Mouse (Mus musculus) gastrocnemius, postnatal 4 days (tissue): ENCODE results near the gene Card10. TPM values are rescaled to one million over a fixed set of nuclear protein-coding genes. Genes with fewer than 3 reads are reported as not detected.

Source experiments
- DNase-seq, 2 experiments: peaks; one replicate each; pipeline ENCODE4 v3.0.0; 2021 to 2022; ENCODE audit warnings: low spot score in 2 of 2, mixed read lengths in 2 of 2
- total RNA-seq, 2 experiments: library from RNA; stranded (reverse); gene quantifications; 2 replicates each; pipeline ENCODE4 v1.2.3; 2021

The Card10 gene
- total RNA-seq, 2 experiments from 2014 or later: 12.6 to 13.3 TPM

DNA sequence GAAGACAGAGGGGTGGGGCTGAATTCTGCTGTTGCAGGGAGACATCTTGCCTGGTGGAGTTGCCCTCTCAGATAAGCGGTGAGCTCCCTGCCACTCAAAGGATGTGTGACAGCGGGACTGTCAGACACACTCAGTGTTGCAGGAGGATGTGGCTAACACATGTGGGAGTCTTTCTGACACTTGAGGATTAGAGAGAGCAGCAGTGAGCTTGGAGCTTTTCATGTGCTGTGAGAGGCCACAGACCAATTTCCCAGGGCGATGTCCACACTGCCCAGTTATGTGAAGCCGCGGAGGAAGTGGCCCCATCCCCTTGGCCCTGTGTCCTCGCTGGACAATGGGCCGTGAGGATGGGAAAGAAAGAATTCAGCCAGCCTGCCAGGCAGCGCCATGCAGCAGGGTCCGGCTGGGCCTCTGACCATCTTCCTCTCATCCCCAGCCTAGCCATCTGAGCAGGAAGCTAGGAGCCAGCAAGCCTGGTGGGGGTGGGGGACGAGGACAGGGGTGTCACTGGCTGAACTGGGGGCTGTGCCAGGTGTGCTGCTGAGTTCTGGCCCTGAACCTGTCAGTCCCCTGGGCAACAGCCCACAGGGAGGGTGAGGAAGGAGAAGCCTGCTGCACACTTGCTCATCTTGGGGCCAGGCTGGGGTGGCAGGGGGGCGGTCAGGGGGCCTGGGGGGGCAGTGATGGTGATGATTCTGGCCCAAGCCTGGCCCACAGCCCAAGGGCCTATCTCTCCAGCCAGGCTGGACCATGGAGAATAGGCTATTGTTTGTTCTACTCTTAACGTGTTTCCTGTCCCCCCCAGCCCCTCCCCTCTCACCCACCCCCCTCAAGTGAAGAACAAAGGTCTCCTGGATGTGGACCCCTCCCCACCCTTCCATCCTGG lies 32.6 kb upstream of the Card10 start:
- DNase-seq: peak in 1 of 2 experiments; percentile 55

DNA sequence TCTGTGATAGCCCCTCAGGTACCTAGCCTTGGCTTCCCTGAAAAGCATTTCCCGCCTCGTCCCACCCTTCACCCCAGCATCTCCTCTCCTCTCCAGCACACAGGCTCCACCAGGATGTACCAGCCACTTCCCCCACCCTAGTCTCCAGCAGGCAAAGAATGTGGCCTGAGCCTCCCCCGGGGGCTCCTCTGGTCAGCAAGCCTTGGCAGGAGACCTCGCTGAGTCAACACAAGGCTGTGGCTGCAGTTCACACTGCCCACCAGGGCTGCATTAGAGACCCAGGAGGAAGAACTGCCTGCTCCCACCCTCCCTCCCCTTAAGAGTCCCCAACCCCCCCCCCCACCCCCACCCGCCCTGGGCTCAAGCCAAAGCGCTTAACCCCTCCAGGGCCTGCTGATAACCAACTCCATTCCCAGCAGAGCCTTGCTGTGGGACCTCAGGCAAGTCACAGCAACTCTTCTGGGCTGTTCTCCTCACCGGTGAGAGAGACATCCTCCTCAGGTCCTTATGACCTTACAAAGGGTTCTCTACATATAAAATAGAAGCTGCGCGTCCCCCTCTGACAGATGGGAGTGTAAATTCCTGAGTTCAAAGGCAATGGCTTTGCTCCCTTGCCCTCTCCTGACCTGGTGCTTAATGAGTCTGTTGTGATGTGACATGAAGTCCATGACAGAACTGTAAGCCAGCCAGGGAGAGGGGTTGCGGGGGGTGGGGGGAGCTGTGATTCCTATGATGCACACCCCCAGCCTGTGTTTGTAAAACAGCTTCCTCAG lies 31.6 kb upstream of the Card10 start:
- DNase-seq: peak in 1 of 2 experiments; percentile 48

DNA sequence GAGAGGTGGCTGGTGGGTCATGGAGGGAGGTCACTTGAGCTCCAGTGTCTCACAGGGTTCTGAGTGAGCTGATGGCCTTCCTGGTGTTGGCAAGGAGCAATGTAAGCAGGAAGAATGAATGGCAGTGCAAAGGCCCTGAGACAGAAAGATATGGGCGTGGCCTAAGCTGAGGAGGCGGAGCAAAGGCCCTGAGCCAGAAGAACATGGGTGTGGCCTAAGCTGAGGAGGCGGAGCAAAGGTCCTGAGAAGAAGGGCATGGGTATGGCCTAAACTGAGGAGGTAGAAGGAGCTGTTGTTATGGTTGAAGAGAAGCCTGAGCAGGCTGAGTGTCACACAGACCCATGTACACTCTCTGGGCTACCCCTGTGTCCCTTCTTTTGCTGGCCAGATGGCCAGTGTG lies 30.7 kb upstream of the Card10 start:
- no peak for DNase-seq

DNA sequence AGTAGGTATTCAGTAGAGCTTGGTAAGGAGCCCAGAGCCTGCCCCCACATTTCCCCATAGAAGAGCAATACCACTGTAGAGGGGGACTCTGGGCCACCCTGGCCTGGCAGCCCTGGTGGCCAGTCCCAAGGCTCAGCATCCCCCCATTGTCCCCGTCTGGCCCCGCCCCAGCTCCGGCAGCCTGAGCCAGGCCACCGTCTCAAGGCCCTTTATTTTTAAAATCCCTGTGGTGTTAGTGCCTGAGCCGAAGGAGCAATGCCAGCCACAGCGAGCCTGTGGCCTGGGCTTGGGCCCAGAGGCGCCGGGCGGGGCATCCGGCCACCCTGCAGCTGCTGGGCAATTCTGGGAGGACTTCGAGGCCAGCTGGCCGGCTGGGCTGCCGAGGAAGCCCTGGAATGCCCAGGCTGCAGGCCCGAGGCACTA lies 29.9 kb upstream of the Card10 start:
- DNase-seq: peak; percentile 67 to 84

DNA sequence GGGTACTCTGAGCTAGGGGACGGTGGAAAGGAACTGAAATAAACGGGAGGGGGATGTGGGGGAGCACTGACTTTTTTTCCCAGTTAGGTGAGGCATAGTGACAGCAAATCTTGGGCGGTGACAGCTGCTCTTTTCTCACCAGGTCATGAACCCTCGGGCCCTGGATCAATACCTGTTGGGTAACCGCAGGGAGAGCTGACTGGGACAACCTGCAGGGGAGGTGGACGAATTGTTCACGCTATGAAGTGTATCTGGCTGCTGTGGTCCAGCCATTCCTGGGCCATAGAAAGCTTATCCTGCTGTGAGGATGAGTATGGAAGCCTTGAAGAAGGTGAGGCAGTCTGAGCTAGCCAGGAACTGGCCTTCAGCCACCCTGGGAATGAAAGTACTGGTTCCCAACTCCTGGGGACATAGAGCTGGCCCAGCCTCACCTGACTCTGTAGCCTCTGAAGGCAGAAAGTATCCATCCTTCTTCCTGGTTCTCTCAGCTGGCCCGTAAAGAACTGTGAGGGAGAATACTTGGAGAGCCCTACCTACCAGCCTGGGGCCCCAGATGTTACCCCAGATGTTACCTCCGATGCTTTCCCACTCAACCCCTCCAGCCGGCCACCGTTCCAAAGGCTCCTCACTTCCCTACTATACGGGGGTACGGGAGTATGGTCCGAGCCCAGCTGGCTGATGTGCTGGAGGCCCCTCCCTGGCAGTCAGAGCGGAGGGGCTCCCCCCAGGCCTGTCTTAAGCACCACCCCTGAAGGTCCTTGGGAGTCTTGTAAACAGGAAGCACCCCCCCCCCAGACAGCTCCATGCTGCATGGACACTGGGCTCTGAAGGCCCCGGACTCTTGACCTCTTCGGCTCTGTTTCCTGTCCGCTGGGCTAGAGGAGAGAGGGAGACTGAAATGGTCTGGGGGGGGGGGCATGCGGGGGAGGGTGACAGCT lies 29.1 kb upstream of the Card10 start:
- DNase-seq: peak in 1 of 2 experiments; percentile 31

DNA sequence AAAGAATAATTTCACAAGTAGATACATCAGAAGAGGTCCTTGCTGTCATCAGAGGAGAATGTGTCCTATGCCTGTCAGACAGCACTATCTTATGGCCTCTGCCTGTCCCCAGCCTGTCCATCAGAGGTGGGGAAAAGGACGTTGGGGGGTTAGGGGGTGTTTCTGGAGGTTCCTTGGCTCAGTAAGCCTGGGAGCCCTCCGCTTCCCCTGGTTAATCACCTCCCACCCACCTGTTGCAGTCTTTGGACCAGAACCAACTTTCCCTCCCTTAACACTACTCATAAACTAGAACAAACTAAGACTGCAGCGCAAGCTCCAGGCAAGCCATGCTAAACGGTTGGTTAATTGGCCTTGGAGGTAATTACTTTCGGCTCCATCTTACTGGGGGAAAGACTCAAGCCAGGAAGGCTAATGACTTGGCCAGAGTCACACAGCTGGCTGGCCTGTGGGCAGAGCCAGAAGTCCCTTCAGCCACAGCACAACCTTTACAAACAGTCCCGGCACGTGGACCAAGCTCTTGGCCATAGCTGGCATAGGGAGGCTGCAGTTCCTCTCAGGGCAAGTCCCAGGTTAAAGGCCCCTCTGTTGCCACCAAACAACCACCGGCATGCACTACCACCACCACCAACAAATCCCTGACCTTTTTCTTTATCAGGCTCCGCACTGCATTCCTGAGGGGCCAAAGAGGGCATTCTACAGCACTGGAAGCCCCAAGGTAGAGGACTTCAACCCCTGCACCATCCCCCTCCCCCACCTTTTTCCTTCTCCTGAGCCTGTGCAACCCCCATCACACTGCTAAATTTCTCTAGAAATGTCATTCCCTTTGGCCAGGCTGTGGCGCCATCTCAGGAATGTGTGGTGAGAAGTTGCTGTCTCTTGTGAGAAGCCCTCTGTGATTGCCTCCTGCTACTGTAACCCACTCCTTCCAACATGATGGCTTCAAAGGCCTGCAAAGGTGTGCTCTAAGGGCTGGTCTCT lies 28.2 kb upstream of the Card10 start:
- DNase-seq: peak in 1 of 2 experiments; percentile 9

DNA sequence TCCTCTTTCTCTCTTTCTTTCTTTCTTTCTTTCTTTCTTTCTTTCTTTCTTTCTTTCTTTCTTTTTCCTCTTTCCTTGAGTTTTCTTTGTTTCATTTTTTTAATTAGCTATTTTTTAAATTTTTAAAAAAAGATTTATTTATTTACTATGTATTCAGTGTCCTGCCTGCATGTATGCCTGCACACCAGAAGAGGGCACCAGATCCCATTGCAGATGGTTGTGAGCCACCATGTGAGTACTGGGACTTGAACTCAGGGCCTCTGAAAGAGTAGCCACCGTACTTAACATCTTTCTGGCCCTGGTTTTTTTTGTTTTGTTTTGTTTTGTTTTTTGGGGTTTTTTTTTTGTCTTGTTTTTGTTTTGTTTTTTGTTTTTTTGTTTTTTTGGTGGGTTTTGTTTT lies 26.8 kb upstream of the Card10 start:
- DNase-seq: no peak

DNA sequence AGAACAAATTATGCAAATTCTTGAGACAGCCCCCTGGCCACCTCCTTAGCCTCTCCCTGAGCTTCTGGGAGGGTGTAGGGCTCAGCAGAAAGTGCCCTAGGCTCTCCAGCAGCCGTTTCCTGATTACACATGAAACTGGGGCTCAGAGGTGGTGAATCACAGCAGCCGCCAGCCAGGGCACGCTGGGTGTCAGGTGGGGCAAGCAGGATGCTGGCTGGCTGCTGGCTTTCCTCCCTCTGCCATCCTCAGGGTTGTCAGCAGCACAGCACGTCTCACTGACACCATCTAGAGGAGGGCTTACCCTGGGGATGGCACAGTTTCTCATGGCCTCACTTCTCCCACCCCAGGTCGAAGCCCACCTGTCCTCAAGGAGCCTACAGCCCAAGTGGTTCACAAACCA lies 25.5 kb upstream of the Card10 start:
- DNase-seq: no peak

DNA sequence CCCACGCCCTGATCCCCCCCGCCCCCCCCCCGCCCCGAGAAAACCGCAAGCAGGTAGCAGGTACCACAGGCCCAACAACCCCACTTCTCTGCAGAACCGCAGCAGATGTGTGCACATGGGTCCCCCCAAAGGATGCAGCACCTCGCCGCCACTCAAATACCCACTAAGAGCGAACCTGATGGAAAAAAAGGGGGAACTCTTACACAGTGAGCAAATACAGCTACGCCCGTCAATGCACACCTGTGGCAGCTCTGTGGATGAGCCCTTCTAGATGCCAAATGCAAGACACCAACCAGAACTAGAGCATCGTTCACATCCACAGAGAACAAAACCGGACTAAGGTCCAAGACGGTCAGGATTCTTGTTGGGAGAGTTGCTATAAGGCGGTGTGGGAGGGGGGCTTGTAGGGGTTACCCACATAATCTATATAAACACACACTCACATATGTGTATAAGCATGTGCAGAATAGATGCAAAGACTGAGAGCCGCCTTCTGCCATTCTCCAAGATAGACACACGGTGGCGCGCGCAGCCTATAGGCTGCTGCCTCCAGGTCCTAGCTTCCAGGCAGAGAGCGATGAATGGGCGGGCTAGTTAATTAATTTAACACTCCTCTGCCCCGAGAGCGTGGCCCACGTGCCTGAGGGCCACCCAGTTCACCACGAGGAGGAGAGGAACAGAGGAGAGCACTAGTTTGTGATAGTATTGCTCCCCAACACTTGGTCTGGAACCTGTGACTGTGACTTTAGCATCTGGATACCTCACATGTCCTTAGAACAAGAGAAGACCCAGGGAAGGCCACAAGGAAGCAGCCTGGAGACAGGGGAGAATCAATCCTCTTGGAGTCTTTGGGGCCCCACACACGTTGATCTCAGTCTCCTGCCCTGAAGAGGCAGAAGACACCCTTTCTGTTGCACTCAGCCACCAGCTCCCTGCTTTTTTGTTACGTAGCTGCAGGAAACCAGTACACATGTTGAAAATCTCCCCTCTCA lies 23.7 kb upstream of the Card10 start:
- DNase-seq: peak in 1 of 2 experiments; percentile 70

DNA sequence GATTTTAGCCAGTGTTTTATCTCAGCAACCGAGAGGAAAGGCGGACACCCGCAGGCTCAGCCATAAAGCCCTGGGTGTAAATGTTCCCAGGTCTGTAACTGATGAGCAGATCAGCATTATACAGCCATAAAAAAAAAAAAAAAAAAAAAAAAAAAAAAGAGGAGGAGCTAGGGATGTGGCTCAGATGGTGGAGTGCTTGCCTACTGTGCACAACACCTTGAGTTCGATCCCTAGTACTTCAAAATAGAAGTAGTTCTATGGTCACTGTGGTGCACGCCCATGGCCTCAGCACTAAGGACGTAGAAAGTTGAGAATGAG lies 13.2 kb upstream of the Card10 start:
- no peak for DNase-seq

DNA sequence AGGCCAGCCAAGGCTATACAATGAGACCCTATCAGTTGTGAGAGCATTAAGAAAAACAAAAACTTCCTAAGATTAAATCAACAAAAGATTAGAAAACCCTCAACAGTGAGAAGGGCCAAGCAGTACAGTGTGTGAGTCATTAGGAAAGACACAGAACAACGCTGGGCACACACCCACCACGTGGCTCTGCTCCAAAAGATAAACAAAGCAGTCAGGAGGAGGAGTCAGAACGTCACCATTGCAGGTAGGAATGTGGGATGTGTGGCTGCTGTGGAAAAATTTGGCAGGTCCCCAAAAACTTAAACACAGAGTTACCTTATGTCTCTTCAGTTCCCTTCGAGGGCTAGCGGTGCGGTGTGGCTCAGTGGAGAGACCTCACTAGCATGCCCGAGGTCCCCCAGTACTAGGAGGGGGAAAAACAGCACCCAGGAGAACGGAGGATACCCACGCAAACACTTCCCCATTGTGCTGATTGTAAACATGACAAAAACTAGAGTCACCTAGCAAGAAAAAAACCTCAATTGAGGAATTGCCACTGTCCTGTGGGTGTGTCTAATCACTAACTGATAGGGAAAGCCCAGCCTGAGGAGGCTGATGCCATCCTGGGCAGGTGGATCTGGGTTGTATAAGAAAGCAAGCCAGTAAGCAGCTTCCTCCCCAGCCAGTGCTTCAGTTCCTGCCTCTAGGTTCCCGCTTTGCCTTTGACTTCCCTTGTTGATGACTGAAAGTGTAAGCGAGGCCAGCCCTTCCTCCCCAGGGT lies 12.7 kb upstream of the Card10 start:
- DNase-seq: peak in 1 of 2 experiments; percentile 12

DNA sequence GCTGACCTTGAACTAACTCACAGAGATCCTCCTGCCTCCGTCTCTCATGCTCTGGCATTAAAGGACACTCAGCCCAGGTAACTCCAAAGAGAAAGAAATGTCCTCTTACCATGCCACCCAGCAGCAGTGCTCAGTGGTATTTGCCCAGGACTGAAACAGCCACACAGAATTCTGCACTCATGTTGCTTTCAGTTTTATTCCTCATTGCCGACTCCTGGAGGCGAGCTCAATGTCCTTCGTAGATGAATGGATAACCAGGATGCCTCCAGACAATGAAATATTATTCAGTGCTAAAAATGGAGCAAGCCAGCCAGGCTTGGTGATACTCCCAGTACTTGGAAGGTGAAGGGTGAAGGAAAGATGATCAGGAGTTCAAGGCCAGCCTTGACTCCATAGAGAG lies 10.8 kb upstream of the Card10 start:
- DNase-seq: no peak

DNA sequence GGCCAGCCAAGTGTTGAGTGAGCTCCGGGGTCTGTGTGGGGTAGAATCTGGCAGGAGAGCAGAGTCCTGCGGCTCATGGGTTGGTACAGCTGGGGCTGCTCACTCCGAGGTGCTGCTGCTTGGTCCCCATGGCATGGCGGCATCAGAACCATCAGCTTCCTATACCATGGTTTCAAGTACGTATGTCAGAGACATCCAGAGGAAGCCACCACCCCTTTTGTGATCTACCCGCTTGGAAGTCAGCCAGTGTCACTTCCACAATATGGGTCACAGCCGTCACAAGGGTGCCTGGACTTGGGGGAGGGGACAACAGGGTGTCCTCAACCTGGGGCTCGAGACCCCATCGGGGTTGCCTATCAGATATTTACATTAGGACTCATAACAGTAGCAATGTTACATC lies 7.3 kb upstream of the Card10 start:
- peak in 1 of 2 experiments; percentile 16 for DNase-seq

DNA sequence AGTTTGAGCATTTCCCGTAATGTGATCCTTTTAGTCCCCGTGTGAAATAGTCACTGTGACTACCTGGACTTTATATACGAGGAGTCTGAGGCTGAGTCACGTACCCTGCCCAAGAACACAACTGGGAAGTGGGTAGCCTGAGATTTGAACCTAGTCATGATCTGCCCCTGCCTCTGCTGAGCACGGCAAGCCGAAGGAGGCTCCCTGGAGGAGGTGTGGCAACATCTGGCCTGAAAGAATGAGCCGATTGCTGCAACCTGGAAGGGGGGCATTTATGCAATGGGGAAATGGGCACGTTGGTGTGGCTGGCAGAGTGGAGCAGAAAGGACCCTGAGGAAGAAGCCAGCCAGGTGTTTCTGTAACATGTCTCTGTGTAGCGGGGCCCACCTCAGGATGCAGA lies 6.9 kb upstream of the Card10 start:
- no peak for DNase-seq

DNA sequence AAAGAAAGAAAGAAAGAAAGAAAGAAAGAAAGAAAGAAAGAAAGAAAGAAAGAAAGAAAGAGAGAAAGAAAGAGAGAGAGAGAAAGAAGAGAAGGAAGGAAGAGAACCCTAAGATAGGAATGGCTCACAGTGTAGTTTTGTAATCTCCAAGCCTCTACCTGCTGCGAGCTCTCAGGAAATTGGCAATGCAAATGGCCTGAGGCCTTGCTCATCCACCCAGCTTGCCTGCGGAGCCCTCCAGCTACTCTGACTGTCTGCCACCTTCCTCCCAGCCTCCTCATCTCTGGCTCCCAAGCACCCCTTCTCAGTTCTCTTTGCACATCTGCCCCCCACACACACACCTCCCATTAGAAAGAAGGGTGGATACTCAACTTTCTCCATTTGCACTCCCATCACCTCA lies 6.1 kb upstream of the Card10 start:
- no peak for DNase-seq

DNA sequence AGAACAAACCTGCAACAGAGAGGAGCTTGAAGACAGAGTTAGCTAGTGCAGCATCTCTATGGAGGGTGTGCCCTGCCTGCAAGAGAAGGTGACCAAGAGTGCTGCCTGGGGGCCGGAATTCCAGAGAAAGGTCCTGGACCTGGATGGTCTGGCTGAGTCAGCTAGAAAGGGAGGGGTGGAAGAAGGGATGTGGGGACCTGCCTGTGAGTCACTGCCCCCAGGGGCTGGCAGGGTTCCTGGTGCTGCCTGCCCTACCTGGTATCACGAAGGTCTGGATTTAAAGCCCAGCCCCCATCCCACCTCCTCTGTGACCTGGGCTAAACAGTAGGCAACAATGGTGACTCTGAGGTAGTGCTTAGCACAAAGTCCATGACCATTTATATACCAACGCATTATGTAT lies 4.3 kb upstream of the Card10 start:
- no peak for DNase-seq

DNA sequence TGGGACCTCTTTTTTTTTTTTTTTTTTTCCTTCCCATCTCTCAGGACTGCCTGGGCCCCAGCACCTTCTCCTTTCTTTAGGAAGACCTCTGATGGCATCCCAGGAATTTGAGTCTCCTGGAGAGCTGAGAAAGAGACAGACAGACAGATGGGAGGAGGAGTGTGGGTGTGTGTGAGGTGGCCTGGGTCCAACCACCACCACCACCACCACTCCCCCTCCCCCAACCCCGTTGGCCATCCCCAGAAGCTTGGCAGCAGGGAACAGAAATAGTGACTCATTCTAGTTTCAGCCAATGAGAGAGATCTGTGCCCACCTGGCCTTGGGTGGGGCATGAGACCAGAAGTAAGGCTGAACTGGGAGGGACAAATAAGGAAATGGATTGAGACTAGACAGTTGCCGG lies 3.8 kb upstream of the Card10 start:
- no peak for DNase-seq

DNA sequence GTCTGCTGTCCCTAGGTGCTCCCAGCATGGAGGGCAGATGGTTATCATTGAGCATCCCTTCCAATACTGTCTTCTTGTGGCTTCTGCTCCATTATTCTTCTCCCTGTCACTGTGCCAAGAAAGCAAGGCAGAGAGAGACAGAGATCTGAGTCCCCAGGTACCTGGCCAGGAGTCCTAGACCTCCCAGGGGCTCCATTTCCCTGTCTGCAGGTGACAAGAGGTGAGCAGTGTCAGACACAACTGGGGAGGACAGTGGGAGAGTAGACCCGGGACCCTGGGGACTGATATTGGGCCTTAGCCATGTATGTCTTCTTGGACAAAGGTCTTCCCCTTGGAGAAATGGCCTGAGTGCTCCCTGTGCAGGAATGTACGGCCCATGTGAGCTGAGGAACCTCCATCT lies 2.5 kb upstream of the Card10 start:
- no peak for DNase-seq
